Mouse (Mus musculus): ENCODE data around the gene Col6a5. TPM values are rescaled to one million over a fixed set of nuclear protein-coding genes. Genes with fewer than 3 reads are reported as not detected.
"Not testable (repeated sequence)": the region's sequence is repeated elsewhere in the genome, so short reads cannot be mapped to it uniquely, and the experiment has no call there.

The Col6a5 gene
- polyA plus RNA-seq, 1 experiment from 2014 or later, result 0.08 TPM

DNA sequence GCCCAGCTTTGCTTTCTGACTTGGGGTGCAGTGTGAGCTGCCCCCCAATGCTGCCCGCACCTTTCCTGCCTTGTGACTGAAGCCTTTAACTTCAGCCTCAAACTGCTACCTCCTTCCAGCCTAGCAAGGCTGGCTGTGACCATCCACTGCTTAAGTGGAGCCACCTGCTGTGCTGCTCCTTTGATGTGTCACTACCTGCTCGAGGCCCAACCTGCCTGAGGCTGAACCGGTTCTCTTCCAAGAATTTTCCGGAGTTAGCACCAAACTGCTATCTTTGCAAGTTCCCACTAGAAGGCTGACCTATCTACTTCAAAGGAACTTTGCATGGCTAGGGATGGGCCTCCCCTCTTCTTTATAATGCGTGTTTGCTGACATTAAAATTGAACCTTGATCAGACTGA, 119.1 kb downstream of the Col6a5 start:
- not testable (repeated sequence) for ATAC-seq (ENCODE audit: low FRiP score); H3K27ac ChIP-seq; H3K27me3 ChIP-seq; H3K36me3 ChIP-seq (replicated peaks); H3K9ac ChIP-seq; H3K4me3 ChIP-seq (replicated peaks); H3K9me3 ChIP-seq; H3K4me1 ChIP-seq; H3K4me2 ChIP-seq
- WGBS, result 71% methylated on average over 5 of the region's 5 CpGs

DNA sequence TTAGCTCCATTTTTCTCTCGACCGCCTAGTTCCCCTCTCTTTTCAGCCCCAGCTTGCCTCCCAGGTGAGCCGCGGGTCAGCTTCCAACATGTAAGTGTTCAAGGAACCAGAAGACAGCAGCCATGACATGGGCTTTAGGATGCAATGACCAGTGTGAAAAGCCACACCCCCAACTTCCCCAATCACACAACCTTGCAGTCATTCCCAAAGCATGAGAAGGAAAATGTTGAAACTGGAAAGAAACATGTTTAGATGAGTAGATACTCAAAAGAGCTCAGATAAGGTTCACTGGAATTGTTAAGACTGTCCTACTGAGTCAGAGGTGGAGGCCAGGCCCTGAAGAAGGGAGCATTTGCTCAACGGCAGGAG, 121.3 kb downstream of the Col6a5 start:
- Histone ChIP-seq H3K4me3 (replicated peaks) (no peak overlapping the region), H3K9me3 (no peaks in the 10 kb centered on the region), H3K27ac (no peak overlapping the region), H3K9ac (no peak overlapping the region), H3K27me3 (no peaks in the 10 kb centered on the region), H3K4me1 (no peaks in the 10 kb centered on the region), H3K36me3 (replicated peaks) (no peaks in the 10 kb centered on the region), H3K4me2 (no peak overlapping the region)
- WGBS, result 80% methylated on average over 5 of the region's 5 CpGs
- ATAC-seq (ENCODE audit: low FRiP score), result no peak

DNA sequence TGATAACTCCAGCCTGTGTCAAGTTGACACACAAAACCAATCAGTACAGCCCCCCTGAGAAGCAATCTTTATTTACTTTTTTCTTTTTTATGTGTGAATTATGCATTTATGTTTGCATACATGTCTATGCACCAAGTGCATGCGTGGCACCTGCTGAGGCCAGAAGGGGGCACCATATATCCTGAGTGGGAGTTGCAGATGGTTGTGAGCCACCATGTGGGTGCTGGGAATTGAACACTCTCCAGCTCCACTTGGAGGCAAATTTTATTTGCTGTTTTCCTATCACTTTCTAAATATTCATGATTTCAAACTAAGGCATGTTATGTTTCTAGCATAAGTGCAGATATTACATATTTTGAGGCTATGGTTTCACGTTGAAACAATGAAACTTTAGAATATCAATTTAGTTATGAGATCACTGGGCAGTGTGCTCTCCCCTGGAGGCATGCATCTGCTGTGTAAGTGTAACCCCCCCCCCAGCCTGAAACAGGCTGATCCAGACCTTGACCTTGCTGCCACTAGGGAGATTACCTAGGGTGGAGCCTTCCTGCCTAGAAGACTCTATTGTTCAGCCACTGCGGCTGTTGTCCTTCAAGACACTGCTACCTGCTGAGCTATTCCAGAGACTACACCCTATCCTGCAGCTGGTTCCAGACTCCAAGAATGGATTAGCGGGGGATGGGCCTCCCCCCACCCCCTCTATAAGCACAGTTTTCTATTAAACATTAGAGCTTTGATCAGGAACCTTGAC, 121.9 kb downstream of the Col6a5 start:
- ATAC-seq (ENCODE audit: low FRiP score), result no peak
- Histone ChIP-seq H3K4me2 (no peak overlapping the region), H3K4me1 (no peaks in the 10 kb centered on the region), H3K4me3 (replicated peaks) (no peak overlapping the region), H3K9me3 (no peaks in the 10 kb centered on the region), H3K36me3 (replicated peaks) (no peaks in the 10 kb centered on the region), H3K27ac (no peak overlapping the region), H3K9ac (no peak overlapping the region), H3K27me3 (no peaks in the 10 kb centered on the region)
- 77% methylated on average over 4 of the region's 4 CpGs for WGBS

DNA sequence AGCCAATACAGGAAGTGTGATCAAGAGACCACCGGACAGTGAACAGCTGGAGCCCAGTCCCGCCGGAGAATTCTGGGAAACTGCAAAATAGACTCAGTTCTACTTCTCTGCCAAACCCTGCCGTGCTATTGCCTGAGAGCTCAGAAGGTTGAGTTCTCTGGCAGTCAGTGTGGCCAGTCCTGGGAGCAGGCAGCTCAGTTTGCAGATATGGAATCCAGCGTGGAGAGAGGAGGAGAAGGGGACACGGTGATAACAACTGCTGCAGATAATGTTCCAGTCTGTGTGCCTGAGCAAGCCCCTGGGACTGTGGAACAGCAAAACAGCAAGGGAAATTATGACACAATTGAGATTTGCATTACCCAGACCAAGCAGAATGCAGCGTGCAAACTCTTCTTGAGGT, 124.9 kb downstream of the Col6a5 start:
- no peaks in the 10 kb centered on the region for H3K4me1 ChIP-seq
- no peaks in the 10 kb centered on the region for H3K27me3 ChIP-seq
- no peak overlapping the region for H3K9ac ChIP-seq
- ATAC-seq (ENCODE audit: low FRiP score), result no peak
- no peaks in the 10 kb centered on the region for H3K9me3 ChIP-seq
- 91% methylated on average over 7 of the region's 7 CpGs for WGBS
- no peaks in the 10 kb centered on the region for H3K36me3 ChIP-seq (replicated peaks)
- no peak overlapping the region for H3K4me3 ChIP-seq (replicated peaks)
- no peak overlapping the region for H3K4me2 ChIP-seq
- H3K27ac ChIP-seq, result no peak overlapping the region

DNA sequence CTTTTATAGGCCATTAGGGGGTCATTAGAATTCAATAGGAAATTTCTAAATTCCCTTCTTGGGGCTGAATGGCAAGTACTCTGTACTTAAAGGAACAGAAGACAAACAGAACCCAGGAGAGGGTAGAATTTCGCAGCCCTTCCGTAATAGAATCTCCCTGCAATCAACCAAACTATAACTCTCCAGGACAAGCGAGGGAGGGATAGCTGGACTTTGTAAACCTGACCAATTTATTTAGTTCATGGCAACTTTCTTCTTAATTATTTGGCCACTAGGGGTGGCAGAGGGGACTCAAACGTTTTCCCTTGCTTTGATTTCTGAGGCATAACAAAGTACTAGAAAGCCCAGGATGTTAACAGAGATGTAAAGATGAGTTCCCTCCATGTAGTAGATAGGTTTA, 125.6 kb downstream of the Col6a5 start:
- no peaks in the 10 kb centered on the region for H3K9me3 ChIP-seq
- no peak for ATAC-seq (ENCODE audit: low FRiP score)
- 58% methylated on average over 4 of the region's 4 CpGs for WGBS
- no peak overlapping the region for H3K4me3 ChIP-seq (replicated peaks)
- H3K27ac ChIP-seq, result no peak overlapping the region
- no peak overlapping the region for H3K4me2 ChIP-seq
- H3K9ac ChIP-seq, result no peak overlapping the region
- H3K4me1 ChIP-seq, result no peaks in the 10 kb centered on the region
- no peaks in the 10 kb centered on the region for H3K36me3 ChIP-seq (replicated peaks)
- H3K27me3 ChIP-seq, result no peaks in the 10 kb centered on the region

DNA sequence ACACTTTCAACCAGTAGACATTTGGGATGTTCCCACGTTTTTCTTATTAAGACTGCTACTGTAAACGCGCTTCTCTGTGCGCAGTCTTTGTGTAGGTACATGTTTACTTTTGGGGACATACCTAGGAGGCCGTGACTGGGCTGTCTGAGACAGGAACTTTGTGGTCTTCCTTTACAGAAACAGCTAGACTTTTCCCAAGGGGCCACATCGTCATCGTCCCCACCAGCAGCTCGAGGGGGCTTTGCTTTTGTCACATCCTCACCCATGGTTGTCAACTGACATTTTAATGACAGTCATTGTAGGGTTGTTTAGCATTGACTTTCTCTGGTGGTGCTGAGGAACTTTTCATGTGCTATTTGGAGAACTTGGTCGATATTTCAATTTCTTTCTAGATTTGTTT, 129.2 kb downstream of the Col6a5 start:
- H3K27me3 ChIP-seq, result peaks cover 11% of the 10 kb centered on the region

DNA sequence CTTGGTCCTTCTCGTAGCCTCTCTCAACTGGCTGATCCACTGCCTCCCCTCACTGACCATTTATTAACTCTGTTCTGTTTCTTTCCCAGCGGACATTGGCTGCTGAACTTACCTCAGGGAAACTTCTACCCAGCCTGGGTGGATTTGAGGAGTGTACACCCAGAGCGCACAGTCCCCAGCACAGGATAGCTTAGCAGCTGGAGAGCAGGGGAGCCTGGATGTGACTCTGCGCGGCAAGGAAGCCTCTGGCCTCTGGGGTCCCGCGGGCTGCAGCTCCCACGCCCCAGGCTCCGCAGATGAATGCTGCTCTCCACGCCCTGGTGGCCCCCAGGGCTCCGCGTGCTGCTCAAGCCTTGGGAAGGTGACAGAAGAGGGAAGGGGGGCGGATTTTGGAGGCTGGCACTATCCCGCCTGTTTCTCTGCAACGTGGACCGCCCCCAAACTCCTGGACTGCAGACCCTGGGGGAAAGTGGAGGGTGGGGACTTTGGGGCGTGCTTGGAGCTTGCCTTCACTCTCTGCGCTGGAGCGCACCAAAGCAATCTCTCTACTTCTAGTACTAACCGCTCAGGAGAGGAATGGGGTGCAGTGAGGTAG, 132.6 kb downstream of the Col6a5 start, which contains the start of gene Col6a6:
TSS of gene Col6a6 (minus strand) at position 370 of the 595 bp plus-strand sequence.
- Histone ChIP-seq H3K9me3 (no peaks in the 10 kb centered on the region), H3K9ac (no peak within 1 kb of the TSS), H3K4me3 (replicated peaks) (no peak within 1 kb of the TSS), H3K36me3 (replicated peaks) (no peaks in the 10 kb centered on the region), H3K4me2 (peak within 1 kb of the TSS; percentile 34), H3K4me1 (peaks cover 7% of the 10 kb centered on the region; the same call in 1 of the 2 replicates), H3K27me3 (peaks cover 11% of the 10 kb centered on the region), H3K27ac (no peak within 1 kb of the TSS)
- 15% methylated on average over 19 of the region's 20 CpGs for WGBS
- ATAC-seq (ENCODE audit: low FRiP score), result no peak

More for the DNA sequence above, 129.2 kb downstream of the Col6a5 start:
- H3K4me1 ChIP-seq, result peaks cover 7% of the 10 kb centered on the region; the same call in 1 of the 2 replicates
- H3K27ac ChIP-seq, result no peak overlapping the region
- H3K4me3 ChIP-seq (replicated peaks), result no peak overlapping the region
- no peak overlapping the region for H3K4me2 ChIP-seq
- no peaks in the 10 kb centered on the region for H3K9me3 ChIP-seq
- 88% methylated on average over 9 of the region's 9 CpGs for WGBS
- H3K9ac ChIP-seq, result no peak overlapping the region
- H3K36me3 ChIP-seq (replicated peaks), result no peaks in the 10 kb centered on the region
- no peak for ATAC-seq (ENCODE audit: low FRiP score)

DNA sequence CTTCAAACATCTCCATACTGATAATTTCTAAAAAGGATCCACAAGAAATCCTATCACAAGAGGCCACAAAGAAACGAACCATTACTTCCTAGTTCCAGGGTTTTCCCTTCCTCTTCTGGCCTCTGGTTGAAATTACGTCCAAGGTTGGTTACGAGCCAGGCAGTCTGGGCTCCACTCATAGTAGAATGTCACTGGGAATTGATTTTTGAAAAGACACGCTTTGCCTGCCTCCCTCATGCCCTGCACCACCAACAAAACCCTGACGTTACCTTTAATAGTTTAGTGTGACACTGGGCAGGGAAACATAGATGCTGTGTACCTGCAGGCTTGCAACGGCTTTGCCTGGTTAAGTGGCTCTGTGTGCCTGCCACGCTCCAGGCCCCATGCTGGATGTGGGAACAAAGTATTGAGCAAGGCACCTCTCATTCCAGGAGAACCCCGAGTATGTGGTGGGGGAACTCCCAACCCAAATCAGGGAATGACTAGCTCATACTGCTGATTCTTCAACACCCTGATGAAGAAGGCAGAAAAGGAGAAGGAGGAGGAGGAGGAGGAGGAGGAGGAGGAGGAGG, 133.3 kb downstream of the Col6a5 start:
- 75% methylated on average over 8 of the region's 8 CpGs for WGBS
- no peak overlapping the region for H3K27ac ChIP-seq
- no peaks in the 10 kb centered on the region for H3K9me3 ChIP-seq
- no peak overlapping the region for H3K9ac ChIP-seq
- no peak overlapping the region for H3K4me3 ChIP-seq (replicated peaks)
- H3K36me3 ChIP-seq (replicated peaks), result no peaks in the 10 kb centered on the region
- H3K4me1 ChIP-seq, result peaks cover 7% of the 10 kb centered on the region; the same call in 1 of the 2 replicates
- peaks cover 11% of the 10 kb centered on the region for H3K27me3 ChIP-seq
- no peak overlapping the region for H3K4me2 ChIP-seq
- ATAC-seq (ENCODE audit: low FRiP score), result no peak

DNA sequence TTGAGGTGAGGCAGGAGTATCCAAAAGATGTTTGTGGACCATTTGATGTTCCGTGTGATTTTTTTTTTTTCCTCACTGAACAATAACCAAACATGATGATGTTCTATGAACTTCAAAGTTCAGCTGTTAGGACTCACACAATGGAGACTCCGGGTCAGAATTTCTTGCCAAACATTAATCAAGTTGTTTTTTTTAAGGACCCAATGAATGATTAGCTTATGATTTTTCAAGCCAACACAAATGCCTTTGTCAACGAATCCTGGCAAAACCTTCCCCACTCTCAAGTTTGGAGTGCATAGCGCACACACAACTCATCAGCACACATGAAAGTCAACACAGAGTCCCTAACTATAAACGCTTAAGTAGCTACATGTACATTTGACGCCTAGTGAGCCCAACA, 139.7 kb downstream of the Col6a5 start:
- no peak overlapping the region for H3K9ac ChIP-seq
- no peak overlapping the region for H3K27ac ChIP-seq
- no peak for ATAC-seq (ENCODE audit: low FRiP score)
- H3K27me3 ChIP-seq, result no peaks in the 10 kb centered on the region
- WGBS, result 90% methylated on average over 6 of the region's 6 CpGs
- no peaks in the 10 kb centered on the region for H3K4me1 ChIP-seq
- H3K4me2 ChIP-seq, result no peak overlapping the region
- H3K9me3 ChIP-seq, result no peaks in the 10 kb centered on the region
- no peak overlapping the region for H3K4me3 ChIP-seq (replicated peaks)
- no peaks in the 10 kb centered on the region for H3K36me3 ChIP-seq (replicated peaks)

DNA sequence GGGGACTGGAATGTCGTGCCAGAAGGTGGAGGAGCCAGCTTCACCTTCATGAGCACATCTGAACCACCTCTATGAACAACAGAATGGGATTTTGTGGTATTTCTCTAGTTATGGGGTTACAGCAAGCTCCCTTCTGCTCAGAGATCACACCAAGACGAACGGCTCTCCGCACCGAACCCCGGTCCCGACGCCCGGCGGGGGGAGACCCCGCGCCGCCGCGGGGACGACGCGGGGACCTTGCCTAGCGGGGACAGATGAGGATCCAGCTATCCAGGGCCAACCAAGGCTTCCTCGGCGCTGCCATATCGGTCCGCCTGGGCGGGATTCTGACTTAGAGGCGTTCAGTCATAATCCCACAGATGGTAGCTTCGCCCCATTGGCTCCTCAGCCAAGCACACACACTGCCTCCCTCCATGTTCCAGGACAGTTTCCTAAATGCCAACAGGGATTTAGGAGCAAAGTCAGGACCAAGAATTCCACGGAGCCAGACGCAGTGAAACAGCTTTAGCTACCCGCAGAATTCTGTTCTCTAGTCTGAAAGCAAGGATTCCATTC, 141.2 kb downstream of the Col6a5 start:
- no peak for ATAC-seq (ENCODE audit: low FRiP score)
- 74% methylated on average over 29 of the region's 29 CpGs for WGBS

DNA sequence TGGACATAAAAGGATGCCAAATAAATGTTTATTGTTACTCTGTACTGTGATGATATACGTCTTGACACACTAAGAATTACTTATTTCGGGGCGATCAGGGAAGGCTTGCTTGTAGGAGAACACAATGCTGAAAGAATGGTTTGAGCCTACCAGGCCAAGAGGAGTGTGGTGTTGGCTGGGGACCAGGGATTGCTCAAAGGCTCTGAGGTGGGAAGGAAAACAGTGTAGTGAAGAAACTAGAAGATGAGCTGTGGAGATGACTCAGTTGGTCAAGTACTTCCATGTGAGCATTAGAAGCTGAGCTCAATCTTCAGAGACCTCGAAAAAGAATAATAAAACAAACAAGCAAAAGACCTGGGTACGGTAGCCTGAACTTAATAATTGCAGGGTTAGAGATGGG, 146.0 kb downstream of the Col6a5 start:
- 80% methylated on average over 5 of the region's 5 CpGs for WGBS
- Histone ChIP-seq H3K9ac (no peak overlapping the region), H3K4me3 (replicated peaks) (no peak overlapping the region), H3K27ac (no peak overlapping the region), H3K4me2 (no peak overlapping the region), H3K4me1 (no peaks in the 10 kb centered on the region), H3K9me3 (no peaks in the 10 kb centered on the region), H3K27me3 (no peaks in the 10 kb centered on the region), H3K36me3 (replicated peaks) (no peaks in the 10 kb centered on the region)
- no peak for ATAC-seq (ENCODE audit: low FRiP score)

More for the DNA sequence above, 141.2 kb downstream of the Col6a5 start:
- Histone ChIP-seq H3K27ac (no peak overlapping the region), H3K9me3 (no peaks in the 10 kb centered on the region), H3K27me3 (no peaks in the 10 kb centered on the region), H3K4me3 (replicated peaks) (no peak overlapping the region), H3K9ac (no peak overlapping the region), H3K36me3 (replicated peaks) (no peaks in the 10 kb centered on the region), H3K4me2 (no peak overlapping the region), H3K4me1 (no peaks in the 10 kb centered on the region)

DNA sequence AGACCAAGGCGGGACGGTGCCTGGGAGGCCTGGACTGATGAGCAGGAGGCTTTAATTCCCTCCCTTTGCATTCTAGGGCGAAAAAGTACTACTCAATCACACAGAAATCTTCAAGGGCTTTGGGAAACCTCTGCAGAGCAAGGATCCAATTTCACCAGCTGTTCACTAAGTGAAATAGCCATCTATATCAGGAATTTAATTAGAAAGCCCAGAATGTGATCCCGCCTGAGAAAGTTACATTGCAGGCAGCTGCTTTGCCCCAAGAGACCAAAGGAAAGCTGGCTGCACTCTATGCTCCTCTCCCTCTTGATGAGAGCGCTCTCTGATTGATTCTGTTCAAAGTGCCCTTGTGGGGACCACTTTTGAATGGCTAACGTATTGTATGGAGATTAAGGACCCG, 149.0 kb downstream of the Col6a5 start:
- ATAC-seq (ENCODE audit: low FRiP score), result no peak
- Histone ChIP-seq H3K27ac (no peak overlapping the region), H3K4me3 (replicated peaks) (no peak overlapping the region), H3K9me3 (no peaks in the 10 kb centered on the region), H3K27me3 (no peaks in the 10 kb centered on the region), H3K9ac (no peak overlapping the region), H3K4me1 (no peaks in the 10 kb centered on the region), H3K4me2 (no peak overlapping the region), H3K36me3 (replicated peaks) (no peaks in the 10 kb centered on the region)
- 52% methylated on average over 7 of the region's 7 CpGs for WGBS

Data from forebrain, embryonic 12.5 days (tissue).